Mouse (Mus musculus): ENCODE results near the gene C9orf72.

DNA sequence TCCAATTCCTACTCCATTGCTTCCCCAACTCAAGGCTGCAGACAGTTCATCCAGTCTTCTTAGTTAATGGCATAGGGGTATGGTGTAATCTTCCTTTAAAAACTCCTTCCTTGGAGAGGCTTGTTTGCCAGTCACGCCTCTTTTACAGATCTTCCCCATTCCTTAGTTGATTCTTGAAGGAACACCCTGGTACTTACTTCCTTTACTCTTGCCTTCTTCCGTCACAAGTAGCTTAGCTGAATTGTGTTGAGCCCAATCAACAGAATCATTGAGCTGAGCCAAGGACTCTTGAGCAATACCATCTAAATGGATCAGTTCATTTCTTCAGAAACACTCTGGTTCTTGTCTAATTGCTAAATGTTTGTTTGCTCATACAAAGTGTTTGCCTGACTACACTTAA, 60.7 kb downstream of the C9orf72 start:
- TF ChIP-seq GATA1 (IDR thresholded peaks at IDR 0.05; ENCODE audit: low read length) = no peak
- no peak for TF ChIP-seq TAL1 (IDR thresholded peaks at IDR 0.05; ENCODE audit: low read length)

Data from erythroblast, embryonic 14.5 days (primary cell).